Mouse (Mus musculus) frontal cortex, postnatal 14 days (tissue): ENCODE results near the gene Brap.
"Not testable (repeated sequence)": the region's sequence is repeated elsewhere in the genome, so short reads cannot be mapped to it uniquely, and the experiment has no call there.

Experiments
- DNase-seq, 2 experiments: peaks; one replicate each; pipeline ENCODE4 v3.0.0; 2022; ENCODE audit warnings: low spot score in 2 of 2

The Brap gene

GRCm38 (mm10) chr5:121668411-121668810 is 8.0 kb downstream of the Brap start:
- no peak for DNase-seq

- no peak for DNase-seq
Observed at GRCm38 (mm10) chr5:121670412-121670811, 10.0 kb downstream of the Brap start.

GRCm38 (mm10) chr5:121682250-121682649 is 21.9 kb downstream of the Brap start:
- no peak for DNase-seq

DNA sequence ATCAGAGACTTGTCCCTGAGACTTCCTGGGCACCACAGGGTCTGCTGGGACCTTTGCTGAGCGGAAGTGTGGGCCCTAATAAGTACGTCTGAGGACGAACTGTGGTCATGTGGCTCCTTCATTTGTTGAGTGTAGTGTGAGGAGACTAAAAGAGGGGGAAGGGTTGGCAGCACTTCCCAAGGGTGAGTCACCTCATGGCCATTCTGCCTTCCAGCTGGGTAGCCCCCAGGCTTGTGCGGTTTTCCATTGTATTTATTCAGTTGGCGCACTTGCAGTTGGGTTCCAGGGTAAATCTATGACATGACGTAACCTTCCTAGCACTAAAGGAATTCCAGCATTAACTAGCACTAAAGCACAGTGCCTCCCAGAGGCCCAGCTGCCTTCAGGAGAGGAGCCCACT is 25.1 kb downstream of the Brap start:
- no peak for DNase-seq

GRCm38 (mm10) chr5:121686113-121686898 is 25.9 kb downstream of the Brap start:
- DNase-seq, result no peak

- DNase-seq, result no peak
Observed at GRCm38 (mm10) chr5:121690482-121691211, 30.3 kb downstream of the Brap start.

DNA sequence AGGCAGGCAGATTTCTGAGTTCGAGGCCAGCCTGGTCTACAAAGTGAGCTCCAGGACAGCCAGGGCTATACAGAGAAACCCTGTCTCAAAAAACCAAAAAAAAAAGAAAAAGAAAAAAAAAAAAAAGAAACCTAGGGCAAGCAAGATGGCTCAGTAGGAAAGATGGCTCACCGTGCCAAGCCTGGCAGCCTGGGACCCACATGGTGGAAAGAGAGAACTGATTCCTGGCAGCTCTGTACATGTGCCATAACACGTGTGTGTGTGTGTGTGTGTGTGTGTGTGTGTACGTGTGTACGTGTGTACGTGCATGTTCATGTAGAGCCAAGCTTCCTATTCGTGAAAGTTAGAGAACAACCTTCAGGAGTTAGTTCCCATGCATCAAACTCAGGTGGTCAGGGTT is 31.1 kb downstream of the Brap start:
- not testable (repeated sequence) for DNase-seq

GRCm38 (mm10) chr5:121692897-121693296 is 32.5 kb downstream of the Brap start:
- DNase-seq, result no peak

- DNase-seq, result no peak
Observed at GRCm38 (mm10) chr5:121696761-121697160, 36.4 kb downstream of the Brap start.

GRCm38 (mm10) chr5:121699891-121700290 is 39.5 kb downstream of the Brap start:
- no peak for DNase-seq

DNA sequence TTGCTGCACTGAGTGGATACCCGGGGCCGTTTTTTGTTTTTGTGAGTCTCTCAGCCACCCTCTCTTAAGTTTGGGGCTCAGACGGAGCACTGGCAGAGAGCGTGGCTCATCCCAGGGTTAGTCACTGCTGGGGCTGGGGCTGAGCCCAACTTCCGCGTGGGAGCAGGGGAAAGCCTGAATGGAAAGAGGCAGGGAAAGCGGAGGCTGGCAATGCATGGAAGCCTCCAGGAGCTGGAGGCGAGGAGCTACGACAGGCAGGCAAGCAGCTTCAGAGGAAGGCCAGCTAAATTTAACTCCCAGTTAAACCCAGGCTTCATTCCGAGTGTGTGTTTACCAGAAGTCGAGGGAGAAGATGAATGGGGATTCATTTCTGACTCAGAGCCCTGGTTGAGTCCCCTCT is 40.1 kb downstream of the Brap start:
- peak; percentile 47 to 50 for DNase-seq

GRCm38 (mm10) chr5:121701111-121701769 is 40.9 kb downstream of the Brap start:
- DNase-seq, result no peak

GRCm38 (mm10) chr5:121703341-121703740 is 43.0 kb downstream of the Brap start:
- DNase-seq, result no peak

DNA sequence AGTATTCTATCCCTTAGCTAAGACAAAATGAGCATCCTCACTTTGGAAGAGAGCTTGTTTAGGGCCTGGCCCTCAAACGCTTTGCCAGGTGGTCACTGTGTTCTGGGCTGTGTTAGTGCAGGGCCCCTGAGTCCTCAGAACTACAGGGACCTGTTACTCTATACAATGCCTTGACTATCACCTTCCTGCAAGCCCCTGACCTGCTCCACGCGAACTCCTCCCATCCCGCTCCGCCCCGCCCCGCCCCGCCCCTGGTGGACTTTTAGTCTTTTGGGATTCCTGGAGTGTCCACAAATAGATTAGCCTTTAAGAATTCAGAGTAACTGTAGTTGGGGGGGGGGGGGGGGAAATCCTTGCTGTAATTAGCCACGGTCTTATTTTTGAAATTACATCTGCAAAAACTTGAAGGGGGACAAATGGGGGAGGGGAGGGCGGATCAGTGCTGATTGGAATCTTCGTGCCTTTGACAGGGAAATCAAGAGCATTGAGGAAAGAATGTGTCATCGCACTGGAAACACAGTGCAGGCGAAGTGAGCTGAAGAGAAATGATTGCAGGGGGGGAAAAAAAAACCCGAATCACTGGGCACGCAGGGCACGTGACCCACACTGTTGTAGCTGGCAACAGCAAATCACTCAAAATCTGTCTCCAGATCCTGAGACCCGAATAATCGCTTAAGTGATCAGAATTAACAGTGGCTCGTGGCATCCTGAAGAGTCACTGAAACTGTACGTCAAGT is 44.3 kb downstream of the Brap start:
- no peak for DNase-seq

DNA sequence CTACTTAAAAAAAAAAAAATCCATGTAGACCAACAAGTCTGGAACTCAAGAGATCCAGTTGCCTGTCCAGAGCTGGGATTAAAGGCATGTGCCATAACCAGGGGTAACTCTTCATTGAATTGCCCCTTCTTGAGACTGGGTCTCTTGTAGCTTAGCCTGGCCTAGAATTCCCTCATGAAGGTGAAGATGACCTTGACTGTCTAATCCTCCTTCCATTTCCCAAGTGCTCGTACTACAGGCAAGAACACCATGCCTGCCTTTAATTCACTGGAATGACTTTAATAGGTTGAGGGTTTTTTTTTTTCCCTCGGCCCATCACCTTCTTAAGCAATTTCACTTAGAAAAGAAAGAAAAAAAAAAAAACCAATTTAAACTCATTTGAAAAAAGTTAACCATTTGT is 50.0 kb downstream of the Brap start:
- no peak for DNase-seq

- DNase-seq, result no peak
Observed at GRCm38 (mm10) chr5:121710851-121711173, 50.4 kb downstream of the Brap start.

DNA sequence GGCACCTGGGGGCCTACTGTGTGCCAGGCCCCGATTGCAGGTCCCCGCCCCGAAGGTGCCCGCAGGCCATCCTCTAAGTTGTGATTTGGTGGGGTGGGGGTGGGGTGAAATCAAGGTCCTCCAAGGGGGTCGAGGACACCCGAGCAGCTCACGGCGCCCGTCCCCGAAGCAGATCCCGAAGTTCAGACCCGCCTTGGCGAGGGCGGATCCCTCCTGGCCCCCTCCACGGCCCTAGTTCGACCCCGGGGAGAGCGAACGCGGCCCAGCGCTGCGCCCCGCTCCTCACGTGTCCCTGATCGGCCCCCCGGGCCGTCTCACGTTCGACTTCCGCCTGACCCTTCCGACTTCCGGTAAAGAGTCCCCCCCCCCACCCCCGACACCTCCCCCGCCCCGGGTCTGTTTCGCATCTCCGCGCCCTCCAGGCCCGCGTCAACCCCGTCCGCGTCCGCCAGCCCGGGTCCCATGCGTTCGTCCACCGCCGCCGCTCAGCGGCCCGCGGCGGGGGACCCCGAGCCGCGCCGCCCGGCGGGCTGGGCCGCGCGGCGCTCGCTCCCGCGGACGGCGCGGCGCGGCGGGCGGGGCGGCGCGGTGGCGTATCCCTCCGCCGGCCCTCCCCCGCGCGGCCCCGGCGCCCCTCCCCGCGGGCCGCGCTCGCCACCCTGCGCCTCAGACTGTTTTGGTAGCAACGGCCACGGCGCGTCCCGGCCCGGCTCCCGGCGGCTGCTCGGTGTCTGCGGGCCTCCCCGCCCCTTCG is 51.0 kb downstream of the Brap start, which contains the start of gene Atxn2:
Gene Atxn2, plus strand, starts transcription at position 164 of the 754 bp plus-strand sequence.
- DNase-seq, result peak; percentile 63 to 72

DNA sequence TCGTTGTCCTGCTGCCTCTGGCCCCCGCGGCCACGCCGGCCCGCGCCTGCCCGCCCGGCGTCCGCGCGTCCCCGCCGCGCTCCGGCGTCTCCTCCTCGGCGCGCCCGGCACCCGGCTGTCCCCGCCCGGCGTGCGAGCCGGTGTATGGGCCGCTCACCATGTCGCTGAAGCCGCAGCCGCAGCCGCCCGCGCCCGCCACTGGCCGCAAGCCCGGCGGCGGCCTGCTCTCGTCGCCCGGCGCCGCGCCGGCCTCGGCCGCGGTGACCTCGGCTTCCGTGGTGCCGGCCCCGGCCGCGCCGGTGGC is 51.5 kb downstream of the Brap start:
- DNase-seq, result no peak

DNA sequence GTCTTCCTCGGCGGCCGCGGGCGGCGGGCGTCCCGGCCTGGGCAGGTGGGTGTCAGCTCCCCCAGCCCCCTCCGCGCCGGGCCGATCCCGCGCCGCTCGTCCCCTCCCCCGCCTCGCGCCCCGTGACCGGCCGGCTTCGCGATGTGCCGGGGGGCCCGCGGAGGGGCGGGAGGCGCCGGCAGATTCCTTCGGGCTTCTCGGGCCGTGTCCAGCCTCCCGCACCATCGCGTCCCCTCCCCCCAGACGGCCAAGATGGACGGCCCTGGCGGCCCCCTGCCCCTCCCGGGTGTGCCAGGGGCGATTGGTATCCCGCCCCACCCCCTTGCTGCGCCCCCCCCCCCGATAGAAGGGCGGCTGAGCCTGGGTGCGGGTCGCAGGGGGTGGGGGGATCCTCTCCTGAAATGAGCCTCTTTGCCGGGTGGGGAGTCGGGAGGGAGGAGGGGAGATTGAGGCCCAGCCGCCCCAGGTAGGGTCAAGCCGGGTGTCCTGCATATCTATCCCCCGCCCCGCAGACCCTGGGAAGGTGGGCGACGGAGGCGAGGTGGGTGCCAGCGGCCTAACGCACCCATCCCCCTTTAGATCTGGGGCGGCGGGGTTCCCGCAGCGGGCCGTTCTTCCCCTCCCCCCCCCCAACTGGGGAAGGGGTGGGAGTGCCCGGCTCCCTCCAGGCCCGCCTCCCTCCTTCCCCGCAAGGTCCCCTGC is 52.0 kb downstream of the Brap start:
- peak in 1 of 2 experiments; percentile 13 for DNase-seq

GRCm38 (mm10) chr5:121712934-121713538 is 52.7 kb downstream of the Brap start:
- peak in 1 of 2 experiments; percentile 21 for DNase-seq
